Mouse (Mus musculus): Measurements from ENCODE around the gene Slc12a9.

DNA sequence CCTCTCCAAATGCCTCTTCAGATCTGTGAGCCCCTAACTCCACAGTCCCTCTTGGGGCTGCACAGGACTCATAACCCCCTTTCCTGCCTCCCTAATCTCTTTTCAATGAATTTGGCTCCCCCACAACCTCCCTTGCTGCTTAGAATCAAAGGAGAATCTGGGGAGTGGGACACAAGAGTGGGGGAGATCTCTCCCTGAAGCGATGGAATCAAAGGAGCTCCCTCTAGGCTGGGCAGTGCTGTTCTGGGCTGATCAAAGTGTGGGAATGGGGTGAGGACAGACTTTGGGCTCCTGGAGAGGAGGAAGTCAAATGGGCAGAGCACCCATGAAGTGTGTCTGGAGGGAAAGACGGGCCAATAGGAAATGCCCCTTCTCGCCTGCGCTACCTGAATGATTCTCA, 18.0 kb upstream of the Slc12a9 start:
- no peak for TF ChIP-seq CTCF (IDR thresholded peaks at IDR 0.05; ENCODE audit: low read depth, low read length)
- no peak for TF ChIP-seq POLR2A (IDR thresholded peaks at IDR 0.05; ENCODE audit: extremely low read depth, insufficient read depth, low read length)

Measured in liver, adult 2 months (tissue).